Mouse (Mus musculus): ENCODE measurements around the gene Orai1. TPM values are rescaled to one million over a fixed set of nuclear protein-coding genes. Genes with fewer than 3 reads are reported as not detected.

Gene Orai1
- polyA plus RNA-seq, 1 experiment from 2014 or later: 9.6 TPM

- Histone ChIP-seq H3K4me2 (ENCODE audit: low read depth, low read length) (no peak within 1 kb of the TSS), H3K4me1 (ENCODE audit: control insufficient read depth, insufficient read depth, low read length) (no peaks in the 10 kb centered on the region), H3K36me3 (replicated peaks; ENCODE audit: control insufficient read depth, insufficient read depth, low read depth, low read length) (no peaks in the 10 kb centered on the region), H3K9ac (replicated peaks; ENCODE audit: low read length) (no peak within 1 kb of the TSS), H3K27ac (replicated peaks; ENCODE audit: low read depth, low read length) (no peak within 1 kb of the TSS), H3K27me3 (ENCODE audit: control insufficient read depth, insufficient read depth, low read length) (no peaks in the 10 kb centered on the region), H3K4me3 (ENCODE audit: low read depth, low read length) (no peak within 1 kb of the TSS), H3K9me3 (replicated peaks; ENCODE audit: control insufficient read depth, low read length) (no peaks in the 10 kb centered on the region)
- ATAC-seq (replicated peaks; ENCODE audit: insufficient number of reproducible peaks, low FRiP score, low TSS enrichment, low read depth): no peak
- no peak for DNase-seq (ENCODE audit: low spot score)
- WGBS: 88% methylated on average over 12 of the region's 12 CpGs
Observed at GRCm38 (mm10) chr5:123068115-123068514, 53.2 kb downstream of the Orai1 start, which contains the start of gene Tmem120b. TSS of gene Tmem120b (plus strand) at chr5:123068415.

- 86% methylated on average over 2 of the region's 2 CpGs for WGBS
- no peak for ATAC-seq (replicated peaks; ENCODE audit: insufficient number of reproducible peaks, low FRiP score, low TSS enrichment, low read depth)
Observed at GRCm38 (mm10) chr5:123068714-123069113, 53.8 kb downstream of the Orai1 start.

GRCm38 (mm10) chr5:123075576-123076418, 60.9 kb downstream of the Orai1 start:
- H3K9me3 ChIP-seq (replicated peaks; ENCODE audit: control insufficient read depth, low read length): no peaks in the 10 kb centered on the region
- no peak overlapping the region for H3K27ac ChIP-seq (replicated peaks; ENCODE audit: low read depth, low read length)
- peak overlapping the region; percentile 97 for H3K4me2 ChIP-seq (ENCODE audit: low read depth, low read length)
- H3K9ac ChIP-seq (replicated peaks; ENCODE audit: low read length): peak overlapping the region; percentile 68
- no peaks in the 10 kb centered on the region for H3K36me3 ChIP-seq (replicated peaks; ENCODE audit: control insufficient read depth, insufficient read depth, low read depth, low read length)
- ATAC-seq (replicated peaks; ENCODE audit: insufficient number of reproducible peaks, low FRiP score, low TSS enrichment, low read depth) (peak; percentile 86), DNase-seq (ENCODE audit: low spot score) (peak; percentile 93)
- WGBS: 8% methylated on average over 40 of the region's 45 CpGs
- H3K4me3 ChIP-seq (ENCODE audit: low read depth, low read length): peak overlapping the region; percentile 78
- peaks cover 2% of the 10 kb centered on the region; the same call in 1 of the 2 replicates for H3K4me1 ChIP-seq (ENCODE audit: control insufficient read depth, insufficient read depth, low read length)
- no peaks in the 10 kb centered on the region for H3K27me3 ChIP-seq (ENCODE audit: control insufficient read depth, insufficient read depth, low read length)

More at GRCm38 (mm10) chr5:123068714-123069113, 53.8 kb downstream of the Orai1 start:
- no peaks in the 10 kb centered on the region for H3K4me1 ChIP-seq (ENCODE audit: control insufficient read depth, insufficient read depth, low read length)
- H3K9me3 ChIP-seq (replicated peaks; ENCODE audit: control insufficient read depth, low read length): no peaks in the 10 kb centered on the region
- no peaks in the 10 kb centered on the region for H3K27me3 ChIP-seq (ENCODE audit: control insufficient read depth, insufficient read depth, low read length)
- H3K27ac ChIP-seq (replicated peaks; ENCODE audit: low read depth, low read length): no peak overlapping the region
- no peak overlapping the region for H3K4me2 ChIP-seq (ENCODE audit: low read depth, low read length)
- no peak overlapping the region for H3K9ac ChIP-seq (replicated peaks; ENCODE audit: low read length)
- H3K36me3 ChIP-seq (replicated peaks; ENCODE audit: control insufficient read depth, insufficient read depth, low read depth, low read length): no peaks in the 10 kb centered on the region
- no peak for DNase-seq (ENCODE audit: low spot score)
- no peak overlapping the region for H3K4me3 ChIP-seq (ENCODE audit: low read depth, low read length)

- H3K9me3 ChIP-seq (replicated peaks; ENCODE audit: control insufficient read depth, low read length): no peaks in the 10 kb centered on the region
- WGBS: 3% methylated on average over 35 of the region's 35 CpGs
- H3K9ac ChIP-seq (replicated peaks; ENCODE audit: low read length): peak overlapping the region; percentile 68
- H3K36me3 ChIP-seq (replicated peaks; ENCODE audit: control insufficient read depth, insufficient read depth, low read depth, low read length): no peaks in the 10 kb centered on the region
- H3K4me3 ChIP-seq (ENCODE audit: low read depth, low read length): peak overlapping the region; percentile 78
- DNase-seq (ENCODE audit: low spot score) (peak; percentile 62), ATAC-seq (replicated peaks; ENCODE audit: insufficient number of reproducible peaks, low FRiP score, low TSS enrichment, low read depth) (peak; percentile 89)
- H3K27me3 ChIP-seq (ENCODE audit: control insufficient read depth, insufficient read depth, low read length): no peaks in the 10 kb centered on the region
- peaks cover 2% of the 10 kb centered on the region; the same call in 1 of the 2 replicates for H3K4me1 ChIP-seq (ENCODE audit: control insufficient read depth, insufficient read depth, low read length)
- H3K4me2 ChIP-seq (ENCODE audit: low read depth, low read length): peak overlapping the region; percentile 97
- no peak overlapping the region for H3K27ac ChIP-seq (replicated peaks; ENCODE audit: low read depth, low read length)
Observed at GRCm38 (mm10) chr5:123076419-123077281, 61.8 kb downstream of the Orai1 start.

- 90% methylated on average over 1 of the region's 1 CpGs for WGBS
- no peak for ATAC-seq (replicated peaks; ENCODE audit: insufficient number of reproducible peaks, low FRiP score, low TSS enrichment, low read depth)
- H3K4me2 ChIP-seq (ENCODE audit: low read depth, low read length): no peak overlapping the region
Observed at GRCm38 (mm10) chr5:123079568-123079967, 64.7 kb downstream of the Orai1 start.

GRCm38 (mm10) chr5:123080041-123080440, 65.2 kb downstream of the Orai1 start:
- Histone ChIP-seq H3K36me3 (replicated peaks; ENCODE audit: control insufficient read depth, insufficient read depth, low read depth, low read length) (no peaks in the 10 kb centered on the region), H3K4me1 (ENCODE audit: control insufficient read depth, insufficient read depth, low read length) (peaks cover 2% of the 10 kb centered on the region; the same call in 1 of the 2 replicates), H3K4me3 (ENCODE audit: low read depth, low read length) (no peak overlapping the region), H3K4me2 (ENCODE audit: low read depth, low read length) (no peak overlapping the region), H3K27ac (replicated peaks; ENCODE audit: low read depth, low read length) (no peak overlapping the region), H3K9me3 (replicated peaks; ENCODE audit: control insufficient read depth, low read length) (no peaks in the 10 kb centered on the region), H3K9ac (replicated peaks; ENCODE audit: low read length) (no peak overlapping the region), H3K27me3 (ENCODE audit: control insufficient read depth, insufficient read depth, low read length) (no peaks in the 10 kb centered on the region)
- no peak for ATAC-seq (replicated peaks; ENCODE audit: insufficient number of reproducible peaks, low FRiP score, low TSS enrichment, low read depth)
- peak; percentile 41 for DNase-seq (ENCODE audit: low spot score)
- 56% methylated on average over 8 of the region's 8 CpGs for WGBS

More at GRCm38 (mm10) chr5:123079568-123079967, 64.7 kb downstream of the Orai1 start:
- no peak for DNase-seq (ENCODE audit: low spot score)
- Histone ChIP-seq H3K36me3 (replicated peaks; ENCODE audit: control insufficient read depth, insufficient read depth, low read depth, low read length) (no peaks in the 10 kb centered on the region), H3K9ac (replicated peaks; ENCODE audit: low read length) (no peak overlapping the region), H3K4me3 (ENCODE audit: low read depth, low read length) (no peak overlapping the region), H3K27ac (replicated peaks; ENCODE audit: low read depth, low read length) (no peak overlapping the region), H3K9me3 (replicated peaks; ENCODE audit: control insufficient read depth, low read length) (no peaks in the 10 kb centered on the region), H3K4me1 (ENCODE audit: control insufficient read depth, insufficient read depth, low read length) (peaks cover 2% of the 10 kb centered on the region; the same call in 1 of the 2 replicates), H3K27me3 (ENCODE audit: control insufficient read depth, insufficient read depth, low read length) (no peaks in the 10 kb centered on the region)
